Mouse (Mus musculus) kidney, adult 11 months (tissue): ENCODE results near the gene Dnmt1.

Source experiments
- DNase-seq: peaks from one replicate; pipeline ENCODE4 v3.0.0; 2022

The Dnmt1 gene

GRCm38 (mm10) chr9:20878041-20878709 lies 81.5 kb downstream of the Dnmt1 start:
- DNase-seq, result peak; percentile 100

DNA sequence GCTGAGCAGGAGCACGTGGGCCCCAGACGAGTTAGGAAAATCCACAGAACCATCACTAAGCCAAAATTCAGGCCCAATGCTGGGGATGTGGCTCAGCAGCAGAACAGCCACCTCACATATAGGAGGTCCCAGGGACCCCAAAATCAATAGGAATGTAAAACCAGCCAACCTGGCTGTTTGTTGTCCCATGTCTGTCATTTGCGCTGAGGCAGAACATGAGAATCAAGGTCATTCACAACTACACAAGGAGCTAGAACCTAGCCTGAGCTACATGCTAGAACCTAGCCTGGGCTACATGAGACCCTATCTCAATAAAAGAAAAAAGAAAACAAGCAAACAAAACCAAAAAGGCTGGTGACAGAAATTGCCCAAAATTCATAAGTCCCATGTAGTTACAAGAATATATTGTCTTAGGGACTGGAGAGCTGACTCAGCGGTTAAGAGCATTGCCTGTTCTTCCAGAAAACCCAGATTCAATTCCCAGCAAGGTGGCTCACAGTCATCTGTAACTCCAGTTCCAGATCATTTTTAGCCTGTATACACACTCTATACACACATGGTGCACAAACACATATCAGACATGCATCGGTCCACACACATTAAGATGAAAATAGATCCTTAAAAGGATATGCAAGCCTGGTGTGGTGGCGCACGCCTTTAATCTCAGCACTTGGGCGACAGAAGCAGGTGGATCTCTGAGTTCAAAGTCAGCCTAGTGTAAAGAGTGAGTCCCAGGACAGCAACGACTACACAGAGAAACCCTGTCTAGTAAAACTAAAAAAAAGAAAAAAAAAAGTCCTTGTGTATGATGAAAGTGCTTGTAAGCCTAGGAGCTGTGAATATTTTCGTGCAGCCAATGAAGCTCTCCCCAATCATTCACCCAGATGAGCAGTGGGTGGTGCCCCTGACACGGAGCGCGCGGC lies 82.3 kb downstream of the Dnmt1 start:
- no peak for DNase-seq

DNA sequence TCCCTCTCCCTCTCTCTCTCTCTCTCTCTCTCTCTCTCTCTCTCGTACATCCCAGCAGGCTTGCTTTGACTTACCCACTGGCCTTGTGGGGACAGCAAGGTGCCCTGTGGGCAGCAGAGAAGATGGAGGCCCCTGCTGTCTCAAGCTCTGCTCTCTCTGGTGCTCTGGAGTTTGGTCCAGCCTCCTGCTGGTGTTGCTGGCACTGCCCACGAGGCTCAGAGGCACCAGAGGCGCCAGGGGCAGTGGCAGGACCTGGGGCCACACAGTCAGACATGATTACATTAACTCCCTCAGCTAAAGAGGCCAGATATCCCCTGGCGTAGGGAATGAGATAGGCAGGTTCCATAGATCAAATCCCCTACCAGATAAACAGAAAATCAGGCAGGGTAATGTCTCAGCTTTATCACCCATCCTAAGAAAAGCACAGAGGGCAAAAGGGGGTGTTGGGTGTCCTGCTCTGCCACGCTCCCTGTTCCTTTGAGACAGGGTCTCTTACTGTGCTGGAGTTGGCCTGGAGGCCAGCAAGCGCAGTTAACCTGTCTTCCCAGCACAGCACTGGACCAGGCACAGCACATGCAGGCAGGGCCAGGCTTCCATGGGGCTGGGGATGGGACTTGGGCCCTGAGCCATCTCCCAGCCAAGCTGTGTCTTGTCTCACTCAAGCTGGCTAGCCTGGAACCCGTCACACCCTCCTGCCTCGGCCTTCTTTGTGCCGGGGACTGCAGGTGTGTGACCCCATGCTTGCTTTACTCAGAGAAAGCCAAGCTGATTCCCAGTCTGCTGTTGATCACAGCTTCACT lies 83.2 kb downstream of the Dnmt1 start:
- no peak for DNase-seq

GRCm38 (mm10) chr9:20875021-20875790 lies 84.5 kb downstream of the Dnmt1 start:
- no peak for DNase-seq

GRCm38 (mm10) chr9:20873521-20873920 lies 86.2 kb downstream of the Dnmt1 start:
- no peak for DNase-seq

DNA sequence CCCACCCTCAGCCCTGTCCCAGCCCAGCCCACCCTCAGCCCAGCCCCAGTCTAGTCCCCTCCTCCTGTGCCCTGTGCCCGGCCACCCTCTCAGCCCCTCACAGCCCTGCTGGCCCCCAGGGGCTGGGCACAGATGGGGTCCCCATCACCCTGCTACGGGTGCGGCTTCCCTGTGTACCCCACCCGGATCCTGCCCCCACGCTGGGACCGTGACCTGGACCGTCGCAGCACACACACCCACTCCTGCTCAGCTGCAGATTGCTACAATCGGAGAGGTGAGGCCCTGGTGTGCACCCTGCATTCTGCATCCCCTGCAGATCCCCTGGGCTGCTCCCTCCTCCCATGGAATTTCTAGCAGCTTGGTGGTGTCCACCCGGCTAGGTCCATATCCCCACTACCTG lies 86.7 kb downstream of the Dnmt1 start:
- DNase-seq, result no peak

DNA sequence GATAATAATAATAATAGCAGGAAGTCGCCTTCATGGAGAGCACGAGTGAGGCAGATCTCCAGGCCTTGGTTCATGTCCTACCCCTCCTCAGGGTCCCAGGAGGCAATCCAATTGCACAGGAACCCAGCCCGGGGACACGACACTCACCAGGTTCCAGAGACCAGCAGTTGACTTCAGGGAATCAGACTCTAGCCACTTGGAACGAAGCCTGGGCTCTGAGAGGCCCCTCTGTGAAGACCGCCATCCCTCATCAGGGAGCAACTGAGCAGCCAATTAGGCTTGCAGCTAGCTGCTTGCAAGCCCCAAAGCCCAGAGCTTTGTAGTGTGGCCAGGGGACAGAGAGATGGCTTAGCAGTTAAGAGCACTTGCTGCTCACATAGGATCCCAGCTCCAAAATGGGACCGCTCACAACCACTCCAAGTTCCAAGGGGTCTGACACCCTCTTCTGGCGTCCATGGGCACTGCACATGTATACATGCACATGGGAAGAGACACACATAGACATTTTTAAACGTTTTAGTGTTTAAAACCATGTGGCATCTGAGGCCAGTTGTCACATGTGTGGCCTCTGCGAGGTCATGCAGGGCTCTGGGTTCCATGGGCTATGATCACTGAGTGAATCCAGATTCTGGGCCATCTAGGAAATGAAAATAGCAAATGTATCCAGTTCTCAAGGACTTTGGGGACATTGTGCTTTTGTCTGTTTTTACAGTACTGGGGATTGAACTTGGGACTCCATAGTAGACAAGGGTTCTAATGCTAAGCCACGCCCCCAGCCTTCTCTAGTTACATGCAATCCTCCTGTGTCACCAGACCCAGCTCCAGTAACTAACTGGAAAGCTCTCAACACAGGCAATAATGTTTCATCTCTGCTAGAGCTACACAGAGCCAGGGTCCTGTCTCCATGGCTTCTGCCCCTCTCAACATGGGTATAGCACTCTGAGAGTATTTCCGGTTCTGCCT lies 89.2 kb downstream of the Dnmt1 start:
- DNase-seq, result no peak

- DNase-seq, result no peak
Observed at GRCm38 (mm10) chr9:20869246-20869645, 90.4 kb downstream of the Dnmt1 start.

DNA sequence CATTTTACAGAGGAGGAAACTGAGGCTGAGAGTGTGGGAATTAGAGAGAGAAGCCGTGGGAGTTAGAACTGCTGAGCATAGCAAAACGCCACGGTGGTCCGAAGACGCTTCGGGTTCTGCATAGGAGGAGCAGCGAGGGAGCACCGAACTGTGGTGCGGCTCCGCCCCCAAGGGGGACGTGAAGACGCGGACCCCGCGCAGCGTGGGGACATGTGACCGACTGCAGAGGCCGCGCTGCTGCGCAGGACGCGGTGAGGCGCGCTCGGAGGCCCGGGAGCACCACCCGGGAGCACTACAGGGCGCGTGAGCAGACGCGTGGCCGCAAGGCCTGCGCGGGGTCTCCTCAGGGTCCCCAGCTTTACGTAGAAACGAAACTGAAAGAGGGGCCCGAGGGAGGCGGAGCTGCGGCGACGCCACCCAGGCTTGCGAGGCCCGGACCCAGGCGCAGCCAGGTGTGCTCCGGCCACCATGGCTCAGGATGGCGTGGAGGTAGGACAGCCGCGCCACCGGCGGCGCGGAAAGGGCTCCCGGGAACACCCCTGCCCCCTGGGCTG lies 91.2 kb downstream of the Dnmt1 start, which contains the start of gene A230050P20Rik:
Gene A230050P20Rik, plus strand, starts transcription at position 195 of the 554 bp plus-strand sequence.
- peak; percentile 35 for DNase-seq

DNA sequence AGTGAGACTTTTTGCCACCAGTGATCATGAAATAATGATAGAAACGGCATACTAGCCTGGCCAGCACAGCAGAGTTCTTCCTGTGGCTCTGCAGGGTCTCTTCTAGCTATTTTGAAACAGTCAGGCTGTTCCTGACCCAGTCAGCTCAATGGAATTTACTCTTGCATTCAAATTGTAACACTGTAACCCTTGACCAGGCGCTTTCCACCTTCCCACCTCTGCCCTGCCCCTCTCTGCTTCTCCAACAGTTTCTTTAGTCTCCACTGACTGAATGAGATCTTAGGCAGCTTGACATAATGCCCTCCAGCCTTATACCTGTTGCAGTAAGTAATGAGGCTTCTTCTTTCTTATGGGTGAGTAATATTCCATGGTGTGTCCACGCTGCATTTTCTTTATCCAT lies 92.8 kb downstream of the Dnmt1 start:
- no peak for DNase-seq

- DNase-seq, result no peak
Observed at GRCm38 (mm10) chr9:20862225-20862624, 97.5 kb downstream of the Dnmt1 start.

- no peak for DNase-seq
Observed at GRCm38 (mm10) chr9:20861821-20862220, 97.9 kb downstream of the Dnmt1 start.

- DNase-seq, result no peak
Observed at GRCm38 (mm10) chr9:20859926-20860325, 99.8 kb downstream of the Dnmt1 start.
